ENCODE assay signal across 15 mouse cellular contexts in genomic region chr8:25430552-25430951, GRCm38 (mm10).
DNase-seq lines count a peak whose midpoint lies in the region; ATAC-seq and TF ChIP-seq lines count a peak whose summit lies in the region.
"Had no signal": no experiment of that assay in that cellular context is flagged by ENCODE, and none has a peak within 500 bp of the region (broad histone marks: within the 10 kb centered on the region; RNA-seq: fewer than 3 reads in every experiment).

No protein-coding gene starts in this region.

- 39% methylated on average over 5 of the region's 5 CpGs for WGBS in kidney, embryonic 14.5 days
- 16% methylated on average over 5 of the region's 5 CpGs for WGBS in forebrain, postnatal 0 days

- no peak for ATAC-seq in kidney, embryonic 14.5 days (ENCODE audit: low FRiP score, low TSS enrichment)
- peak; percentile 59 for ATAC-seq in forebrain, postnatal 0 days
- 0 out of 2 replicates have a peak, but pooled peaks have one; percentile 29 for ATAC-seq in megakaryocyte progenitor cell, adult 5-6 weeks (replicated peaks; ENCODE audit: poor library complexity)
- ATAC-seq: intestine, embryonic 15.5 days had no signal

- H3K27me3 ChIP-seq in kidney, embryonic 14.5 days (ENCODE audit: control insufficient read depth, insufficient read depth, low read length): no peaks in the 10 kb centered on the region
- no peaks in the 10 kb centered on the region for H3K27me3 ChIP-seq in forebrain, postnatal 0 days (ENCODE audit: insufficient read depth, low read length)
- H3K27me3 ChIP-seq: intestine, embryonic 15.5 days; limb, embryonic 12.5 days had no signal

- no peak overlapping the region for H3K4me2 ChIP-seq in kidney, embryonic 14.5 days (replicated peaks; ENCODE audit: low read depth, low read length)
- H3K4me2 ChIP-seq in forebrain, postnatal 0 days (ENCODE audit: low read depth): no peak overlapping the region
- H3K4me2 ChIP-seq: intestine, embryonic 15.5 days; limb, embryonic 12.5 days had no signal

- no peaks in the 10 kb centered on the region for H3K36me3 ChIP-seq in kidney, embryonic 14.5 days (ENCODE audit: control insufficient read depth, insufficient read depth, low read length)
- H3K36me3 ChIP-seq in forebrain, postnatal 0 days (ENCODE audit: insufficient read depth): no peaks in the 10 kb centered on the region
- H3K36me3 ChIP-seq: intestine, embryonic 15.5 days; limb, embryonic 12.5 days had no signal

- H3K9me3 ChIP-seq in kidney, embryonic 14.5 days (ENCODE audit: control insufficient read depth, low read length): peaks cover 6% of the 10 kb centered on the region; the same call in 1 of the 2 replicates
- H3K9me3 ChIP-seq in forebrain, postnatal 0 days (ENCODE audit: low read length): no peaks in the 10 kb centered on the region
- H3K9me3 ChIP-seq: intestine, embryonic 15.5 days had no signal

- DNase-seq in kidney, postnatal 14 days: no peak
- peak; percentile 31 for DNase-seq in forebrain, postnatal 0 days
- peak; percentile 14 for DNase-seq in retina, embryonic 14.5 days (ENCODE audit: low spot score)
- no peak for DNase-seq in layer of hippocampus, adult 11-12 months (ENCODE audit: low spot score)
- no peak for DNase-seq in adipocyte (ENCODE audit: low spot score)
- no peak for DNase-seq in adrenal gland, adult 8-10 months
- DNase-seq: B cell, adult 2 months; cerebellum, adult 11 months; gastrocnemius, postnatal 25 days; right cerebral cortex, postnatal 14 days had no signal

- no peak overlapping the region for H3K9ac ChIP-seq in kidney, embryonic 14.5 days (ENCODE audit: low read depth, low read length)
- H3K9ac ChIP-seq in forebrain, postnatal 0 days: no peak overlapping the region
- H3K9ac ChIP-seq: intestine, embryonic 15.5 days; limb, embryonic 12.5 days had no signal

- peak overlapping the region; percentile 81; the same call in 1 of the 2 replicates for H3K27ac ChIP-seq in kidney, embryonic 14.5 days (ENCODE audit: low read depth, low read length)
- no peak overlapping the region for H3K27ac ChIP-seq in forebrain, postnatal 0 days (ENCODE audit: low read depth, low read length)
- H3K27ac ChIP-seq: intestine, embryonic 15.5 days; macrophage had no signal

- no peak overlapping the region for H3K4me3 ChIP-seq in kidney, embryonic 14.5 days (ENCODE audit: low read length)
- H3K4me3 ChIP-seq in forebrain, postnatal 0 days (ENCODE audit: low read depth, low read length): no peak overlapping the region
- H3K4me3 ChIP-seq: intestine, embryonic 15.5 days; limb, embryonic 12.5 days had no signal

- TF ChIP-seq CTCF in forebrain, postnatal 0 days (IDR thresholded peaks at IDR 0.05; ENCODE audit: low read depth): no peak

- peaks cover 31% of the 10 kb centered on the region for H3K4me1 ChIP-seq in kidney, embryonic 14.5 days (ENCODE audit: control insufficient read depth, insufficient read depth, low read length)
- no peaks in the 10 kb centered on the region for H3K4me1 ChIP-seq in forebrain, postnatal 0 days (ENCODE audit: insufficient read depth)

Comparison
In these comparisons a context has a peak if more than half of its experiments do, and no peak if none do; other contexts are left out.
1. DNase-seq: peak in forebrain, postnatal 0 days (single experiment) and retina, embryonic 14.5 days (single experiment); none in kidney, postnatal 14 days (single experiment), layer of hippocampus, adult 11-12 months (single experiment), adipocyte (single experiment) and adrenal gland, adult 8-10 months (single experiment).